Mouse (Mus musculus) left cerebral cortex, adult 6 months (tissue): Measurements from ENCODE around the gene Ebf1. TPM values are rescaled to one million over a fixed set of nuclear protein-coding genes. Genes with fewer than 3 reads are reported as not detected.

Experiments
- long read RNA-seq, 2 experiments: library from polyadenylated mRNA; unstranded; transcript quantifications; one replicate each; pipeline ENCODE4 v2.0.0; 2019 to 2020
- polyA plus RNA-seq: library from polyadenylated mRNA; unstranded; fragments of <200 nt; fragmentation: Nextera tagmentation; gene quantifications from 2 replicates; pipeline ENCODE4 v1.2.3, GENCODE M21; 2021

Gene Ebf1
- polyA plus RNA-seq: 2.1 and 2.2 TPM in 2 replicates
- long read RNA-seq, experiment 1, partial matches to known transcripts: 0 of 3 reads
- long read RNA-seq, experiment 1, other reads (novel, unspliced or antisense): 3 of 3 reads
- long read RNA-seq, experiment 2, partial matches to known transcripts: 0 of 4 reads
- long read RNA-seq, experiment 2, other reads (novel, unspliced or antisense): 4 of 4 reads

DNA sequence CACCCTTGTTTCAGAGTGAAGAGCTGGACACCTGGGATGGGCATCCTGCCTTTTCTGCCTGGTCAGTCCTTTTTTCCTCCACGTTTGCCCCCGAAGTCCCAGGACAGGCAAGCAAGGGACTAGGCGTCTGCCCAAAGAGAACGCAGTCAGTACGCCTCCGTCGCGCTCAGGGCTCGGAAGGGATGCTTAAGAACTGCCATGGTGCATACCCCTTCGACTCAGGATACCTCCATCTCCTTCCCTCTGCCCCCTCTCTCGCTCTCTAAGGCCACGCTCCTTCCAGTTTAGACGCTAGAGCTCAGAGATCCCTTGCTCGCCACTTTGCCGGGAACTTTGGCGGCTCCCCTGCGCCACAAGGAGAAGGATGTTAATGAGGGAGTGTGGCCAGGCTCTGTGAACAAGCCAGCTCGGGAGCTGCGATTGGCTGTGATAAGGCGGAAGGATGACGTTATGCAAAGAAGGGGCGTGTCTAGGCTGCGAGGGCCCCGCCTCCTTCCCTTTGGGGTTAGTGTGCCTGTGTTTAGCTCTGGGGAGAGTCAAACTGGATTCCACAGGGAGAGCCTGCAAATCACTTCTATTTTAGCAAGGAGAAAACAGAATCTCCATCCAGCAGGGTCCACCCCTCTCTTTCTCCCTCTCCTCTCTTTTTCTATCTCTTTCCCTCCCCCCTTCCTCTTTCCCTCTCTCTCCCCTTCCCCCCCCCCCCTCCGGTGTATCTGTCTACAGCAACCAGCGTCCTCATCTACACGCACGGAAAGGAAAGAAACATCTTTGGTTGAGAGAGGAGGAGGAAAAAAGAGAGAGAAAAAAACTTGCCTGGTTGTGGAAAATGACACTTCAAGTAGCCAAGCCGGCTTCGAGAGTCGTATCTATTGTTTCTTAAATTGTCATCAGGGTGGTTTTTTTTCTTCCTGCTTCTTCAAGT lies at the start of gene Ebf1:
TSS of gene Ebf1 (plus strand) at position 530 of the 925 bp plus-strand sequence.

Other genes with a start within 250 kb of the Ebf1 start
- gene Il12b, start 217.3 kb upstream of the Ebf1 start, polyA plus RNA-seq: 0.10 and 0.11 TPM in 2 replicates
- 66.5 and 76.2 TPM in 2 replicates for gene Ublcp1, start 146.8 kb upstream of the Ebf1 start, polyA plus RNA-seq
- 27.6 and 36.4 TPM in 2 replicates for gene Rnf145, start 98.4 kb upstream of the Ebf1 start, polyA plus RNA-seq